Mouse (Mus musculus) myocyte (in vitro differentiated cells): Measurements from ENCODE around the gene Ust.

Experiments used
- E2F4 ChIP-seq: IDR thresholded peaks from one replicate; pipeline ENCODE4 v1.6.1; 2011; ENCODE audit warnings: mild to moderate bottlenecking, control low read depth, moderate library complexity; ENCODE audit not compliant: insufficient read depth
- MAX ChIP-seq: IDR thresholded peaks from one replicate; pipeline ENCODE4 v1.6.1; 2011; ENCODE audit warnings: low read depth, mild to moderate bottlenecking, control low read depth
- MYOD1 ChIP-seq, 3 experiments: IDR thresholded peaks; one replicate each; pipeline ENCODE4 v1.6.1; 2011; ENCODE audit warnings: control low read depth in 2 of 3, low read depth in 2 of 3, mild to moderate bottlenecking in 2 of 3, moderate library complexity in 1 of 3; ENCODE audit not compliant: insufficient read length in 2 of 3, control insufficient read depth in 1 of 3
- MYOG ChIP-seq, 3 experiments: IDR thresholded peaks; one replicate each; pipeline ENCODE4 v1.6.1; 2011; ENCODE audit warnings: control low read depth in 2 of 3, low read depth in 2 of 3, mild to moderate bottlenecking in 2 of 3; ENCODE audit not compliant: insufficient read length in 2 of 3, control insufficient read depth in 1 of 3, insufficient read depth in 1 of 3
- POLR2A ChIP-seq: IDR thresholded peaks from one replicate; pipeline ENCODE4 v1.6.1; 2011; ENCODE audit warnings: low read depth, mild to moderate bottlenecking, control low read depth, moderate library complexity; ENCODE audit not compliant: insufficient read length
- POLR2AphosphoS2 ChIP-seq: IDR thresholded peaks from one replicate; pipeline ENCODE4 v1.6.1; 2011; ENCODE audit warnings: low read depth, control low read depth; ENCODE audit not compliant: insufficient read length
- TCF12 ChIP-seq: IDR thresholded peaks from one replicate; pipeline ENCODE4 v1.6.1; 2011; ENCODE audit warnings: mild to moderate bottlenecking, control low read depth; ENCODE audit not compliant: poor library complexity, insufficient read depth, severe bottlenecking
- USF1 ChIP-seq: IDR thresholded peaks from one replicate; pipeline ENCODE4 v1.6.1; 2011; ENCODE audit warnings: low read depth, mild to moderate bottlenecking, control low read depth, moderate library complexity

DNA sequence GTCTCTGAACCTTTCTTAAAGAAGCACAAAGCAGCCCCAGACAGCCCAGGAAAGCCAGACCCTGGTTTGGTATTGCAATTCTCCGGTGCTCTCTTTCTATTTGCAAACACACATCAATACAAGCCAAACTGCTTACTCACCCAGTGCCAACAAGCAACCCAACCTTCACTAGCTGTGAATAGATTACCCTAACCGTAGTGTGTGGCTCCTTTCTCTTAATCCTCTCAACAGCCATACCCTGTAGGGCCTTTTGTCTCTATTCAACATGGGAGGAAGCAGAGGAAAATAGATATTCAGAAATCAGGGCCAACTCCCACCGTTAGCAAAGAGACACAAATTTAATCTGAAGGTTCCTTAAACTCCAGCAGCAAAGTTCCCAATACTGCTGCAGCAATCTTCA is 154.4 kb downstream of the Ust start:
- no peak for TF ChIP-seq E2F4
- TF ChIP-seq POLR2A, result no peak
- no peak for TF ChIP-seq MAX
- no peak for TF ChIP-seq USF1
- no peak for TF ChIP-seq TCF12
- TF ChIP-seq POLR2AphosphoS2, result no peak
- no peak for TF ChIP-seq MYOG (IDR thresholded peaks at IDR 0.05; ENCODE audit: control insufficient read depth in 1 of 3, insufficient read depth in 1 of 3, insufficient read length in 2 of 3, low read depth in 2 of 3)
- TF ChIP-seq MYOD1 (IDR thresholded peaks at IDR 0.05; ENCODE audit: control insufficient read depth in 1 of 3, insufficient read length in 2 of 3, low read depth in 2 of 3), result no peak
